Mouse (Mus musculus) spleen, adult 2 months (tissue): ENCODE results near the gene Mob3a. TPM values are rescaled to one million over a fixed set of nuclear protein-coding genes. Genes with fewer than 3 reads are reported as not detected.

Source experiments
- DNase-seq, 2 experiments: peaks; one replicate each; pipeline versions ENCODE4 v3.0.0 to v3.0.0-alpha.2; 2012 to 2021; ENCODE audit warnings: low spot score in 2 of 2, low read depth in 1 of 2
- H3K27ac ChIP-seq: fragments of 200-500 bp; 2 replicates; pipeline ENCODE4 v1.5.1; 2012; ENCODE audit warnings: low read length, inconsistent platforms; ENCODE audit not compliant: insufficient read depth
- H3K27me3 ChIP-seq: fragments of 200-500 bp; 2 replicates; pipeline ENCODE4 v1.6.1; 2012; ENCODE audit warnings: mild to moderate bottlenecking, moderate library complexity, low read length, inconsistent platforms; ENCODE audit not compliant: control insufficient read depth, insufficient read depth
- H3K36me3 ChIP-seq: fragments of 200-500 bp; 2 replicates; pipeline ENCODE4 v1.6.1; 2012; ENCODE audit warnings: mild to moderate bottlenecking, low read length, inconsistent platforms; ENCODE audit not compliant: control insufficient read depth, insufficient read depth
- H3K4me1 ChIP-seq: fragments of 200-500 bp; 2 replicates; pipeline ENCODE4 v1.6.1; 2011; ENCODE audit warnings: inconsistent platforms; ENCODE audit not compliant: control insufficient read depth, insufficient read depth, insufficient read length
- H3K4me3 ChIP-seq: fragments of 200-500 bp; 2 replicates; pipeline ENCODE4 v1.5.1; 2011; ENCODE audit warnings: mild to moderate bottlenecking, inconsistent platforms; ENCODE audit not compliant: insufficient read depth, insufficient read length; ENCODE audit errors: extremely low read depth
- CTCF ChIP-seq: fragments of 200-500 bp; IDR thresholded peaks from 2 replicates; pipeline ENCODE4 v1.5.1; 2011; ENCODE audit warnings: mild to moderate bottlenecking, inconsistent platforms; ENCODE audit not compliant: insufficient read depth, insufficient read length, insufficient replicate concordance; ENCODE audit errors: extremely low read depth
- POLR2A ChIP-seq: fragments of 200-500 bp; IDR thresholded peaks from 2 replicates; pipeline ENCODE4 v1.6.1; 2011; ENCODE audit warnings: low read depth, low read length, inconsistent platforms
- WGBS: fragments of 180-500 bp; shearing (Covaris S2); methylation state at CpG from one replicate; pipeline ENCODE4 v1.1.7; 2018; 5-methylcytosine and 5-hydroxymethylcytosine counted together
- polyA plus RNA-seq: library from polyadenylated mRNA; depleted of rRNA; stranded (reverse); fragments of >200 nt; gene quantifications from 2 replicates; pipeline ENCODE4 v1.2.3, GENCODE M21; 2012

The Mob3a gene
- polyA plus RNA-seq, 1 experiment: 130 TPM

GRCm38 (mm10) chr10:80664197-80665015 is 37.4 kb downstream of the Mob3a start:
- peak overlapping the region; percentile 78 for H3K27ac ChIP-seq
- peaks cover 46% of the 10 kb centered on the region for H3K4me1 ChIP-seq
- WGBS: 7% methylated on average over 16 of the region's 16 CpGs
- no peaks in the 10 kb centered on the region for H3K27me3 ChIP-seq
- no peak for TF ChIP-seq POLR2A
- no peak for TF ChIP-seq CTCF
- DNase-seq: no peak
- H3K36me3 ChIP-seq: peaks cover 36% of the 10 kb centered on the region
- no peak overlapping the region for H3K4me3 ChIP-seq

- Histone ChIP-seq H3K36me3 (peaks cover 28% of the 10 kb centered on the region), H3K4me3 (no peak overlapping the region), H3K27ac (peak overlapping the region; percentile 78), H3K4me1 (peaks cover 46% of the 10 kb centered on the region), H3K27me3 (no peaks in the 10 kb centered on the region)
- DNase-seq: peak in 1 of 2 experiments; percentile 58
- 25% methylated on average over 5 of the region's 5 CpGs for WGBS
- TF ChIP-seq CTCF: no peak
- no peak; the same call in 1 of the 2 replicates for TF ChIP-seq POLR2A
These were observed 38.1 kb downstream of the Mob3a start for GRCm38 (mm10) chr10:80663485-80664196.

- DNase-seq: peak; percentile 45 to 67
These were observed 40.6 kb downstream of the Mob3a start for GRCm38 (mm10) chr10:80661149-80661548.

GRCm38 (mm10) chr10:80659213-80659612 is 42.6 kb downstream of the Mob3a start:
- H3K27me3 ChIP-seq: no peaks in the 10 kb centered on the region
- TF ChIP-seq POLR2A (no peak), CTCF (peak; percentile 45; the same call in 1 of the 2 replicates)

More at GRCm38 (mm10) chr10:80661149-80661548, 40.6 kb downstream of the Mob3a start:
- Histone ChIP-seq H3K36me3 (peaks cover 4% of the 10 kb centered on the region), H3K4me3 (no peak overlapping the region), H3K27ac (no peak overlapping the region), H3K27me3 (no peaks in the 10 kb centered on the region), H3K4me1 (peaks cover 59% of the 10 kb centered on the region)
- peak; percentile 61; the same call in 1 of the 2 replicates for TF ChIP-seq CTCF
- TF ChIP-seq POLR2A: no peak
- 38% methylated on average over 5 of the region's 5 CpGs for WGBS

GRCm38 (mm10) chr10:80658841-80659202 is 43.0 kb downstream of the Mob3a start:
- no peaks in the 10 kb centered on the region for H3K27me3 ChIP-seq
- 10% methylated on average over 4 of the region's 4 CpGs for WGBS
- no peak for TF ChIP-seq POLR2A
- no peak for TF ChIP-seq CTCF
- peak overlapping the region; percentile 81 for H3K27ac ChIP-seq
- DNase-seq: peak in 1 of 2 experiments; percentile 54
- 0 out of 2 replicates have a peak overlapping the region, but pooled peaks have one; percentile 15 for H3K4me3 ChIP-seq
- H3K4me1 ChIP-seq: peaks cover 47% of the 10 kb centered on the region
- H3K36me3 ChIP-seq: no peaks in the 10 kb centered on the region

More at GRCm38 (mm10) chr10:80659213-80659612, 42.6 kb downstream of the Mob3a start:
- peak; percentile 55 to 73 for DNase-seq
- WGBS: 9% methylated on average over 10 of the region's 10 CpGs
- Histone ChIP-seq H3K4me3 (0 out of 2 replicates have a peak overlapping the region, but pooled peaks have one; percentile 15), H3K36me3 (no peaks in the 10 kb centered on the region), H3K27ac (peak overlapping the region; percentile 81), H3K4me1 (peaks cover 49% of the 10 kb centered on the region)

- Histone ChIP-seq H3K27ac (peak overlapping the region; percentile 55), H3K4me1 (peaks cover 45% of the 10 kb centered on the region), H3K27me3 (no peaks in the 10 kb centered on the region), H3K4me3 (no peak overlapping the region), H3K36me3 (no peaks in the 10 kb centered on the region)
- DNase-seq: no peak
- TF ChIP-seq CTCF: no peak
- 38% methylated on average over 14 of the region's 14 CpGs for WGBS
These were observed 43.5 kb downstream of the Mob3a start for GRCm38 (mm10) chr10:80658194-80658840.
